Mouse (Mus musculus): Measurements from ENCODE around the gene Tsr3. TPM values are rescaled to one million over a fixed set of nuclear protein-coding genes. Genes with fewer than 3 reads are reported as not detected.
A peak's percentile ranks its signal among the peaks of the same experiment; 100 is the strongest.
"Not testable (repeated sequence)": the region's sequence is repeated elsewhere in the genome, so short reads cannot be mapped to it uniquely, and the experiment has no call there.

Gene Tsr3
- polyA plus RNA-seq, 1 experiment from 2014 or later, result 66.4 TPM

- H3K27me3 ChIP-seq; H3K9me3 ChIP-seq; H3K9ac ChIP-seq (replicated peaks): not testable (repeated sequence)
- peak; percentile 64; the same call in 1 of the 2 replicates for ATAC-seq (ENCODE audit: insufficient number of reproducible peaks, insufficient read depth, low FRiP score, low TSS enrichment, low read depth)
- peak overlapping the region; percentile 45 for H3K4me3 ChIP-seq (replicated peaks)
- peaks cover 23% of the 10 kb centered on the region for H3K4me1 ChIP-seq (replicated peaks)
- H3K36me3 ChIP-seq, result peaks cover 57% of the 10 kb centered on the region
- H3K27ac ChIP-seq, result peak overlapping the region; percentile 50; the same call in 1 of the 2 replicates
- WGBS, result 9% methylated on average over 16 of the region's 28 CpGs
- H3K4me2 ChIP-seq, result peak overlapping the region; percentile 80
Observed at GRCm38 (mm10) chr17:25222504-25222940, 17.4 kb upstream of the Tsr3 start.

GRCm38 (mm10) chr17:25222951-25223601 lies 16.9 kb upstream of the Tsr3 start:
- Histone ChIP-seq H3K27me3 (no peaks in the 10 kb centered on the region), H3K9me3 (no peaks in the 10 kb centered on the region), H3K9ac (replicated peaks) (no peak overlapping the region), H3K4me1 (replicated peaks) (peaks cover 23% of the 10 kb centered on the region), H3K36me3 (peaks cover 55% of the 10 kb centered on the region), H3K4me3 (replicated peaks) (peak overlapping the region; percentile 45), H3K4me2 (peak overlapping the region; percentile 80), H3K27ac (peak overlapping the region; percentile 50; the same call in 1 of the 2 replicates)
- WGBS, result 47% methylated on average over 6 of the region's 6 CpGs
- ATAC-seq (ENCODE audit: insufficient number of reproducible peaks, insufficient read depth, low FRiP score, low TSS enrichment, low read depth), result no peak

DNA sequence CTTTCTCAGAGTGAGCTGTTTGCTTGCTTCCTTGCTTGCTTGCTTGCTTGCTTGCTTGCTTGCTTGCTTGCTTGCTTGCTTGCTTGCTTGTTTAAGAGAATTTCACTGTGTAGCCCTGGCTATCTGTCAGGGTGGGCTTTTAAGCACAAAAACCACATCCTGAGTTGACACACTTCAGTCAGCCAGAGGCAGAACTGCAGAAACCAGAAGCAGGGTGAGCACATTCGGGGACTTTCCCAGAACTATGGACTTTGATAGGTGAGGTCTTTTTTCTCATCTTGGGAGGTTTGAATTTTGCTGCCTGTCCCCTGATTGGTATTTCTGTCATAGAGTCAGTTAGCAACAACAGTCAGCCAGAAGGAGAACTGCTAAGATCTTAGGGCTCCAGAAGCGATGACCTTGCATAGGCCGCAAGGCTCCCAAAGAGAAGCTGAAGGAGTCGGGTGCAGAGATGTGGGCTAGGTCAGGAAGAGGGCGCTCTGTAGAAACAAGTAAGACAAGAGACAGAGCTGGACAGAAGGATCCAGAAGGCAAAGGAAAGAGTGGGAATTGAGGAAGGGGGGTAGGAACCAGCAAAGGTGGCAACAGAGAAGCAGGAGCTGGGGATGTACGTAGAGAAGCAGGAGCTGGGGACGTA lies 15.3 kb upstream of the Tsr3 start:
- H3K4me2 ChIP-seq, result no peak overlapping the region
- WGBS, result 92% methylated on average over 7 of the region's 7 CpGs
- H3K4me1 ChIP-seq (replicated peaks), result peaks cover 23% of the 10 kb centered on the region
- H3K9me3 ChIP-seq, result no peaks in the 10 kb centered on the region
- no peak overlapping the region for H3K9ac ChIP-seq (replicated peaks)
- no peak for ATAC-seq (ENCODE audit: insufficient number of reproducible peaks, insufficient read depth, low FRiP score, low TSS enrichment, low read depth)
- H3K4me3 ChIP-seq (replicated peaks), result no peak overlapping the region
- no peak overlapping the region for H3K27ac ChIP-seq
- no peaks in the 10 kb centered on the region for H3K27me3 ChIP-seq
- peaks cover 54% of the 10 kb centered on the region for H3K36me3 ChIP-seq

DNA sequence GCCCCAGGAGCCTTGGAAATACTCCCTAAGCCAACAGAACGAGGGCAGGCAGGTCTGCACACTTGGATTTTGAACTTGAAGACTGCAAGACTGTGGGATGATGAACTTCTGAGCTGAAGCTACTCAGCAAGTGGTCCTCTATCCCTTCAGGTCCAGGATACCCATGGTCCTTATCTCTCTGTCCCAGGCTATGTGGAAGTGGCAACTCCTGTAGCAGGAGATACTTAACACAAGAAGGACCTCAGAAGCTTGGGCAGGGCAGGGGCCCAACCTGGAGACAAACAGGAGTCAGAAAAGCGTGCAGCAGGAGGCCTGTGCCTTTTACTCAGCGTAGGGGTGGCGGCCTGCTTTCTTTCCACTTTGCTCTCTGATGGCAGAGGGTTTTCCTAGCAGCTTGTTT lies 14.3 kb upstream of the Tsr3 start:
- Histone ChIP-seq H3K4me1 (replicated peaks) (peaks cover 22% of the 10 kb centered on the region), H3K9me3 (no peaks in the 10 kb centered on the region), H3K9ac (replicated peaks) (no peak overlapping the region), H3K4me2 (no peak overlapping the region), H3K27me3 (no peaks in the 10 kb centered on the region), H3K4me3 (replicated peaks) (no peak overlapping the region), H3K27ac (no peak overlapping the region), H3K36me3 (peaks cover 53% of the 10 kb centered on the region)
- WGBS, result 92% methylated on average over 4 of the region's 4 CpGs
- ATAC-seq (ENCODE audit: insufficient number of reproducible peaks, insufficient read depth, low FRiP score, low TSS enrichment, low read depth), result no peak

GRCm38 (mm10) chr17:25227991-25228390 lies 12.0 kb upstream of the Tsr3 start:
- Histone ChIP-seq H3K9ac (replicated peaks) (no peak overlapping the region), H3K4me2 (no peak overlapping the region), H3K9me3 (no peaks in the 10 kb centered on the region), H3K27ac (no peak overlapping the region), H3K36me3 (peaks cover 59% of the 10 kb centered on the region), H3K4me1 (replicated peaks) (peaks cover 2% of the 10 kb centered on the region), H3K27me3 (no peaks in the 10 kb centered on the region), H3K4me3 (replicated peaks) (no peak overlapping the region)
- no peak for ATAC-seq (ENCODE audit: insufficient number of reproducible peaks, insufficient read depth, low FRiP score, low TSS enrichment, low read depth)
- WGBS, result 86% methylated on average over 5 of the region's 5 CpGs

DNA sequence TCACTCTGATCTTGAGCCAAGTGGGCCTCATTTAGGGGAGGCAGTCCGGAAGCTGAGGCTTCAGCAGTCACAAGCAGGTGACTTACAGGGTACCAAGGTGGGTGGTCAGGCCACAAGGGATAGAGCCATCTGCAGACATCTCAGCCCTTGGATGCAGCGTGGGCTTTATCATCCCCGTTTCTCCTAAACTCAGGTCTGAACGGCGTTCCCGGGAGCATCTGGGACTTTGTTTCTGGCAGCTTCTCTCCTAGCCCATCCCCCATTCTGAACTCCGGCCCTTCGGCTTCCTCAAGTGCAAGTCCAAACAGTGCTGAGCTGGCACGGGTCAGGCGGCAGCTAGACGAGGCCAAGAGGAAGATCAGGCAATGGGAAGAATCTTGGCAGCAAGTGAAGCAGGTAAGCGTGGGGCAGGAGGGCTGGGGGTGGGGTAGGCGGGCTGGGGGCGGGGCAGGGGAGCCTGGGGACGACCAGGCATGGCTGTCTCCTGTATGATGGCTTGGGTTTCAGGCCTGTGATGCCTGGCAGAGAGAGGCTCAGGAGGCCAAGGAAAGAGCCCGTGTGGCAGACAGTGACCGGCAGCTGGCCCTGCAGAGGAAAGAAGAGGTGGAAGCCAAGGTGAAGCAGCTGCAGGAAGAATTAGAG lies 9.8 kb upstream of the Tsr3 start:
- H3K36me3 ChIP-seq, result peaks cover 67% of the 10 kb centered on the region
- not testable (repeated sequence) for H3K4me1 ChIP-seq (replicated peaks); H3K9me3 ChIP-seq; H3K27ac ChIP-seq; H3K9ac ChIP-seq (replicated peaks); H3K4me2 ChIP-seq; ATAC-seq (ENCODE audit: insufficient number of reproducible peaks, insufficient read depth, low FRiP score, low TSS enrichment, low read depth); H3K27me3 ChIP-seq; H3K4me3 ChIP-seq (replicated peaks)
- 75% methylated on average over 15 of the region's 17 CpGs for WGBS

- 89% methylated on average over 3 of the region's 3 CpGs for WGBS
- Histone ChIP-seq H3K9ac (replicated peaks) (no peak overlapping the region), H3K4me3 (replicated peaks) (no peak overlapping the region), H3K27me3 (no peaks in the 10 kb centered on the region), H3K4me2 (no peak overlapping the region), H3K4me1 (replicated peaks) (no peaks in the 10 kb centered on the region), H3K27ac (no peak overlapping the region), H3K36me3 (peaks cover 67% of the 10 kb centered on the region), H3K9me3 (no peaks in the 10 kb centered on the region)
- ATAC-seq (ENCODE audit: insufficient number of reproducible peaks, insufficient read depth, low FRiP score, low TSS enrichment, low read depth), result no peak
Observed at GRCm38 (mm10) chr17:25230700-25231099, 9.3 kb upstream of the Tsr3 start.

DNA sequence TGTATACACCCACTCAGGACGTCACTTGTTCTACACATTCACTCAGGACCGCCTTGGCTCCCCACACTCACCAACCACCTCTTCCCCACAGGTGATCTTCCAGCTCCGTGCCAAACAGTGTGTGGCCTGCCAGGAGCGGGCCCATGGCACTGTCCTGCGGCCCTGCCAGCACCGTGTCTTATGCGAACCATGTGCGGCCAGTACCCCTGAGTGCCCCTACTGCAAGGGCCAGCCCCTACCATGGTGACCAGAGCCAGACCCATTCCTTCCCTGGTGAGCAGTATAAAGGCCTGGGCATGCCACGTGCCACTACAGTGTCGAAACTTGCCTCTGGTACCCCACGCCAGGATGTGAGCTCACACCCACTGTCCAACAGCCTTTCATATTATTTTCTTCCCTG lies 8.3 kb upstream of the Tsr3 start:
- H3K4me1 ChIP-seq (replicated peaks); ATAC-seq (ENCODE audit: insufficient number of reproducible peaks, insufficient read depth, low FRiP score, low TSS enrichment, low read depth); H3K9ac ChIP-seq (replicated peaks); H3K4me2 ChIP-seq; H3K27ac ChIP-seq; H3K9me3 ChIP-seq; H3K4me3 ChIP-seq (replicated peaks); H3K27me3 ChIP-seq: not testable (repeated sequence)
- H3K36me3 ChIP-seq, result peaks cover 67% of the 10 kb centered on the region
- WGBS, result 93% methylated on average over 8 of the region's 11 CpGs

DNA sequence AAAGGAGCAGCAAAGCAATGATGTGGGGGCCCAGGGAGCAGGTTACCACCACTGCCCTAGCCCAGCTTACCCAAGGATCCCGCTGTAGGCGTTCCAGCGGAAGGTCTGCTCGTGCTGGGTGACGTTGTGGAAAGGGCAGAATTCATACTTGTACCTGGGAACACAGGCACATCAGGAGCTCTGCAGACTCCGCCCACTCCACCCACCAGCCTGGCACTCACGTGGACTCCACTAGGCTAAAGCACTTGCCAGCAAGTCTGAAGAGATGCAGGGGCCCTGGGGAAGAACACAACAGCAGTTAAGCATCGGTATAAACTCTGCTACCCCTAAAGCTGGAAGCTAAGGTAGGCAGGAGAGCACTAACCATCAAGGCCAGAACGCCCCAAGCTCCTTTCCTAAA lies 4.3 kb upstream of the Tsr3 start:
- 87% methylated on average over 9 of the region's 9 CpGs for WGBS
- peaks cover 8% of the 10 kb centered on the region for H3K4me1 ChIP-seq (replicated peaks)
- no peak overlapping the region for H3K4me2 ChIP-seq
- H3K4me3 ChIP-seq (replicated peaks), result no peak overlapping the region
- H3K27ac ChIP-seq, result no peak overlapping the region
- no peak overlapping the region for H3K9ac ChIP-seq (replicated peaks)
- no peaks in the 10 kb centered on the region for H3K27me3 ChIP-seq
- no peaks in the 10 kb centered on the region for H3K9me3 ChIP-seq
- H3K36me3 ChIP-seq, result peaks cover 35% of the 10 kb centered on the region
- no peak for ATAC-seq (ENCODE audit: insufficient number of reproducible peaks, insufficient read depth, low FRiP score, low TSS enrichment, low read depth)

DNA sequence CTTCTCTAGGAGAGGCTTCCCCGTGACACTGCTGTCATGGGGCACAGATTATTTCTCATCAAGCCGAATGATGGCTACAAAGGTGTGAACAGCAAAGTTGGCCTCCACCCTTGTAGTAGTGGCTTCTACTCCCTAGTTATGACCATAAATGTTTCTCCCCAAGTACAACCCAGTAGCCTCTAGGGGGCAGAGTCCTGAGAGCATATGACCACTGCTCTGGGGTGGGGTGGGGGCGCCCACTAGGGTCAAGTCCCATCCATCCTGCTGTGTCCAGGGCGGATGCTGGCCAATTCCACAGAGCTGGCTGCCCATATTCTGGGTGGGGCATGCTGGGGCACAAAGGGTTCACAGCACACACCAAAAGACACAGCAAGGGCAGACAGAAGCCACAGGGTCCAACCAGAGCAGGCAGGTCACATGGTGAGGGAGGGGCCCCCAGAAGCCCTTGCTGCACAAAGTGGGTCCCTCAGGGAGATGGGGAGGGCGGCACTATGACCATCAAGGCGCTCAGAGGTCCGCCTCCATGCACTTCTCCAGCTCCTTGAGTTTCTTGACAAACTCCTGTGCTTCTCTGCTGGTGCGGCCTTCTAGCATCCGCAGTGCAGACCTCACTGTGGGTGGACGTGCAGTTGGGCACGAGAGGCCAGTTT lies 3.3 kb downstream of the Tsr3 start:
- Histone ChIP-seq H3K9ac (replicated peaks) (no peak overlapping the region), H3K4me2 (peak overlapping the region; percentile 8; the same call in 1 of the 2 replicates), H3K36me3 (peaks cover 46% of the 10 kb centered on the region), H3K27me3 (no peaks in the 10 kb centered on the region), H3K9me3 (no peaks in the 10 kb centered on the region), H3K4me3 (replicated peaks) (no peak overlapping the region), H3K27ac (no peak overlapping the region), H3K4me1 (replicated peaks) (peaks cover 18% of the 10 kb centered on the region)
- ATAC-seq (ENCODE audit: insufficient number of reproducible peaks, insufficient read depth, low FRiP score, low TSS enrichment, low read depth), result no peak
- 91% methylated on average over 11 of the region's 11 CpGs for WGBS

DNA sequence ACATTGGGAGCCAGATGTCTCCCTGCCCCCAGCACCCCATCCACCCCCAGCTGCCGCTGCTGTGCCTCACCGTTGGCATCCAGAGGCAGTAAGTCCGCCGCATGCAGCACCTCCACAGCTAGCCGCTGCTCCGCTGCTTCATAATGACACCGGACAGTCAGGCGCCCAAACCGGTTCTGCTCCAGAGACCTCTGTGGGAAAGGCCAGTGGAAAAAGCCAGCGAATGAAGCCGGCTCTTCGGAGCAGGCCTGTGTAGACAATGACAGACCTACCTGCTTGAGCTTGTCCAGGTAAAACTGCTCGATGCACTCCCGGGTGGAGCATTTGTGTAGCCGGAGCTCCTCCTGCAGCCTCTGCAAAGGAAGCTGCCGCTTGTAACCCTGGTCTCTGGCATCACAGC lies 4.3 kb downstream of the Tsr3 start:
- peaks cover 14% of the 10 kb centered on the region for H3K4me1 ChIP-seq (replicated peaks)
- no peaks in the 10 kb centered on the region for H3K9me3 ChIP-seq
- ATAC-seq (ENCODE audit: insufficient number of reproducible peaks, insufficient read depth, low FRiP score, low TSS enrichment, low read depth), result no peak
- H3K36me3 ChIP-seq, result peaks cover 46% of the 10 kb centered on the region
- no peak overlapping the region; the same call in 1 of the 2 replicates for H3K4me2 ChIP-seq
- 0 out of 2 replicates have a peak, but pooled peaks cover 3% of the 10 kb centered on the region for H3K27me3 ChIP-seq
- no peak overlapping the region for H3K27ac ChIP-seq
- no peak overlapping the region for H3K9ac ChIP-seq (replicated peaks)
- 84% methylated on average over 16 of the region's 16 CpGs for WGBS
- no peak overlapping the region for H3K4me3 ChIP-seq (replicated peaks)

All from limb, embryonic 12.5 days (tissue).